Mouse (Mus musculus) spleen, adult 18-20 months (tissue): Measurements from ENCODE around the gene Gm21865.
"Not testable (repeated sequence)": the region's sequence is repeated elsewhere in the genome, so short reads cannot be mapped to it uniquely, and the experiment has no call there.

ENCODE experiments used
- DNase-seq, 2 experiments: peaks; one replicate each; pipeline ENCODE4 v3.0.0; 2022; ENCODE audit warnings: mixed read lengths in 2 of 2

Gene Gm21865

GRCm38 (mm10) chrY:40316803-40317202 lies at the start of gene Gm21865:
TSS of gene Gm21865 (minus strand) at chrY:40316903.
- not testable (repeated sequence) for DNase-seq
